Mouse (Mus musculus) activated CD4-positive, CD25-positive, alpha-beta regulatory T cell, adult 9 weeks (primary cell): Measurements from ENCODE around the gene Pdzd2. TPM values are rescaled to one million over a fixed set of nuclear protein-coding genes. Genes with fewer than 3 reads are reported as not detected.

Experiments used
- polyA plus RNA-seq: library from polyadenylated mRNA; unstranded; fragments of 100-300 nt; shearing (Covaris generic); gene quantifications from one replicate; pipeline ENCODE4 v1.2.1, GENCODE M21; 2017

Pdzd2 gene
- polyA plus RNA-seq, result 0.37 TPM

GRCm38 (mm10) chr15:12739277-12740247 lies at the start of gene Pdzd2:
Gene Pdzd2 (minus strand): TSS chr15:12739924.

DNA sequence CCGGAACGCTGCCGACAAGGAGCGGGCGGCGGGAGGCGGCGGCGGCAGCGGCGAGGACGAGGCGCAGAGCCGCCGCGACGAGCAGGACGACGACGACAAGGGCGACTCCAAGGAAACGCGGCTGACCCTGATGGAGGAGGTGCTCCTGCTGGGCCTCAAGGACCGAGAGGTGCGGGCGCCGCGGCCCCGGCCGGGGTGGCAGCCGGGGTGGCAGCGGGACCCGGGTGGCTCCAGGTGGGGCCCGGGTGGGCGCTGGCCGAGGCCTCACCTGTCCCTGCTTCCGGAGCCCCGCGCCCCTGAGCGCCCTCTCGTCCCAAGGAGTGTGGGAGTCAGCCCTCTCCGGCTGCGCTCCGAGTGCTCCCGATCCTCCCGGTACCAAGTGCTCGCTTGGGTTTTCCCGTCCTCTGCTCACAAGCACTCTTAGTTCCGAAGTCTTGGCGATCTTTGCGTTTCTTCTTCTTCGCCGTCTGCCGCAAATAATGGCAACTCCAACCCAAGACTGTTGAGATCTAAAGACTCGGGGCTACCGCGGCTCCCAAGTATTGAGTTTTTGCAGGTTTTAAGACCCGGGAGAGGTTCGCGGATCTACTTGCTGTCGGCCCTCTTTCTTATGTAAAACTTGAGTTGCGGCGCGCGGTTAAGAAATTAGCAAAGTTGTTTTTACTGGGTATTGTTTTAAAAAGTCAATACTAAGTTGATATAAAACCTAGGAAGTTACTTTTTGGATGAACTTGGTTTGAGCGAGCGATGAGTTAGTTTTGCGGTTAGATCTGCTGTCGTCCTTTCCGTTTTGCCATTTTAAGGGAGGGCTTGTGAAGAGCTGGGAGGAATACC lies 417.7 kb downstream of the Pdzd2 start, which contains the start of gene 1810049J17Rik:
Gene 1810049J17Rik, minus strand, starts transcription at position 112 of the 834 bp plus-strand sequence.

DNA sequence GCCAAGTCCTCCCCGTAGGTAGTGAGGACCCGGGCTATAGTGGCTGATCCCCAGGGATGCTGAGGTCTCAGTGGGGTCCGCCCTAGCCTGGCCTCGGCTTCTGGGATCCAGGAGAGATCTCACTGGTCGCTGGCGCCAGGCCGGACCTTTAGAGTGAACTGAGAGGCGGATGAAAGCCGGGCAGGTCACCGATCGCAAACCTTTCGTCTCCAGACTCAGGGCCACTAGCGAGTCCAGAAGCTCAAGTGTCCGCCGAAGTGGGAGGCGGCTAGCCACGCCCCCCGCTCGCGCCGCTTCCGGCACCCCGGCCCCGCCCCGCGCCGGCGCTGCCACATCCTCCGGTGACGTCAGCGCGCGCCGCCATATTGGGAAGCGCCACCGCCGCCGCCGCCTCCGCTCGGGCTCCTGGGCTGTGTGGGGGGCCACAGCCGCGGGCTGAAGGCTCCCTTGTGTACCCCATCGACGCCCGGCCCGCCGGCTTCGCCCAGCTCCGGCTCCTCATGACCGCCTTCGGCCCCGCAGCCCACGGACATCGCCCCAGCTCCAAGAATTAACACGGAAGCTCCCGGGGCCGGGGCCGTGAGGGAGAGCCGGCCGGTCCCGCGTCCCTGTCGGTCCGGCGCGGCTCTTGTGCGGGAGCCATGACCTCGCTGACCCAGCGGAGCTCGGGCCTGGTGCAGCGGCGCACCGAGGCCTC lies 418.5 kb downstream of the Pdzd2 start, which contains the start of gene Golph3:
Gene Golph3, plus strand, starts transcription at position 360 of the 697 bp plus-strand sequence.

Other genes starting within 250 kb of the Pdzd2 start
- 34.5 TPM for gene 6030458C11Rik, start 84.7 kb upstream of the Pdzd2 start, polyA plus RNA-seq
- gene Drosha, start 84.9 kb upstream of the Pdzd2 start, polyA plus RNA-seq, result 23.8 TPM